Mouse (Mus musculus): ENCODE measurements around the gene Tas1r2. TPM values are rescaled to one million over a fixed set of nuclear protein-coding genes. Genes with fewer than 3 reads are reported as not detected.

Tas1r2 gene
- polyA plus RNA-seq, 1 experiment = 0.06 TPM

- DNase-seq (ENCODE audit: extremely low spot score in 1 of 2, low spot score in 1 of 2) = no peak
Measured at GRCm38 (mm10) chr4:139702914-139703313, 49.6 kb downstream of the Tas1r2 start.

GRCm38 (mm10) chr4:139703468-139703867 is 50.1 kb downstream of the Tas1r2 start:
- no peak for DNase-seq (ENCODE audit: extremely low spot score in 1 of 2, low spot score in 1 of 2)

GRCm38 (mm10) chr4:139705986-139706385 is 52.6 kb downstream of the Tas1r2 start:
- DNase-seq (ENCODE audit: extremely low spot score in 1 of 2, low spot score in 1 of 2) = no peak

GRCm38 (mm10) chr4:139710467-139711334 is 57.4 kb downstream of the Tas1r2 start:
- DNase-seq (ENCODE audit: extremely low spot score in 1 of 2, low spot score in 1 of 2) = no peak

- DNase-seq (ENCODE audit: extremely low spot score in 1 of 2, low spot score in 1 of 2) = no peak
Measured at GRCm38 (mm10) chr4:139715241-139715932, 62.0 kb downstream of the Tas1r2 start.

GRCm38 (mm10) chr4:139716477-139717169 is 63.3 kb downstream of the Tas1r2 start:
- DNase-seq (ENCODE audit: extremely low spot score in 1 of 2, low spot score in 1 of 2) = peak; percentile 13 to 76

- DNase-seq (ENCODE audit: extremely low spot score in 1 of 2, low spot score in 1 of 2) = no peak
Measured at GRCm38 (mm10) chr4:139718978-139719377, 65.6 kb downstream of the Tas1r2 start.

Other genes with a start within 250 kb of the Tas1r2 start
- gene Iffo2, start 123.0 kb upstream of the Tas1r2 start, polyA plus RNA-seq (2012; rRNA removed) = 10.1 TPM in 2 replicates
- gene Gm21969, start 50.4 kb upstream of the Tas1r2 start, polyA plus RNA-seq (2012; rRNA removed) = 0.02 and 0.04 TPM in 2 replicates
- 22.6 and 24.7 TPM in 2 replicates for gene Aldh4a1, start 30.7 kb upstream of the Tas1r2 start, polyA plus RNA-seq (2012; rRNA removed)
- gene Pax7, start 180.0 kb downstream of the Tas1r2 start, polyA plus RNA-seq (2012; rRNA removed) = 0.02 TPM in 1 of 2 replicates, not detected in the other

Measured in frontal cortex, adult 2 months (tissue).